Mouse (Mus musculus) thymus, adult 2 months (tissue): ENCODE measurements at regions not wholly inside any gene's neighbourhood (a gene's known extent, or its start where the extent isn't known, plus 50 kb on each side); places are given as distances from the start of the nearest gene placed in this dataset.

Experiments used
- CTCF ChIP-seq: fragments of 200-500 bp; IDR thresholded peaks from 2 replicates; pipeline ENCODE4 v1.5.1; 2012; ENCODE audit warnings: mild to moderate bottlenecking, control low read depth, low read length, moderate library complexity, borderline replicate concordance; ENCODE audit not compliant: control insufficient read depth, poor library complexity, insufficient read depth; ENCODE audit errors: extremely low read depth
- POLR2A ChIP-seq: fragments of 200-500 bp; IDR thresholded peaks from 2 replicates; pipeline ENCODE4 v1.6.1; 2012; ENCODE audit warnings: mild to moderate bottlenecking, low read length, control low read depth, moderate library complexity; ENCODE audit not compliant: control insufficient read depth, poor library complexity, insufficient read depth; ENCODE audit errors: extremely low read depth

DNA sequence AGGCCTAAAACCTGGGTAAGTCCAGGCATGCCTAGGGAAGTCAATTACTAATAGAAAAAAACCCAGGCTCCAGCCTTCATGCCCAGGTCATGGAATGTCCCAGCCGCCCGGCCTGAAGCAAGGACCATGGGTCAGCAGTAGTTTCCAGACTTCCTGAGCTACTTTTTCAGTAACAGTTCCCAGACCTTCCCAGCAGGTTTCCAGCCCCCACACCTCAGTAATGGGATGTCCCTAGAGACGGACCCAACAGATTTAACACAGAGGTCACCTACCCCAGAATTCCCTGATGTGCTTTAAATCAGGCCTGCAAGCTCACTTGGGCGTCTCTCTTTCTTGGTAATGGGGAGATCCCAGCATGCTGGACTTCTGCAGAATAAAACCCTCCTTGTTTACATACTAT, 65.2 kb upstream of the Rpl34 start:
- TF ChIP-seq CTCF (no peak), POLR2A (no peak)
